Mouse (Mus musculus): ENCODE measurements around the gene Dffa.

DNA sequence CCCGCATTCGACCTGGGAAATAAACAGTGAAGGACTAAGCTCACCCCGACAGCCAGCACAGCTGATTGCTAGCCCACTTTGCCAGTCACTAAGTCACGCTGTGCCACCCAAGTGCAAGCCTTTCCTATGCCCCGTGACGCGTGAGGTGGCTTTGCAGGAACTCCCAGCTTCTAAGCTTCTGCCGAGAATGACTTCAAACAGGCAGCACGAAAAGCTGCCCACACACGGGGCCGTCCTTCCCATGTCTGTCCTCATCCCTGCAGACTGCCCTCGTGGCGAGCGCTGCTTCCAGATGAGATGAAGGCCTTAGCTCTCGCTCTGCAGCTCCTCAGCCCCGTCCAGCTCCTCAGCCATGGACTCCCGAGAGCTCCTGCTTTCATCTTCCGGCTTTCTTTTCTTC is 24.5 kb downstream of the Dffa start:
- TF ChIP-seq FLI1 (IDR thresholded peaks at IDR 0.05; ENCODE audit: low read length) (no peak), GATA1 (IDR thresholded peaks at IDR 0.05; ENCODE audit: borderline replicate concordance, low read length) (no peak)
